Mouse (Mus musculus): ENCODE results near the gene Begain. TPM values are rescaled to one million over a fixed set of nuclear protein-coding genes. Genes with fewer than 3 reads are reported as not detected.

Gene Begain
- polyA plus RNA-seq (2015; fragmentation: Nextera tagmentation; extraction: Ambion mirVana): 8.0 and 8.2 TPM in 2 replicates

DNA sequence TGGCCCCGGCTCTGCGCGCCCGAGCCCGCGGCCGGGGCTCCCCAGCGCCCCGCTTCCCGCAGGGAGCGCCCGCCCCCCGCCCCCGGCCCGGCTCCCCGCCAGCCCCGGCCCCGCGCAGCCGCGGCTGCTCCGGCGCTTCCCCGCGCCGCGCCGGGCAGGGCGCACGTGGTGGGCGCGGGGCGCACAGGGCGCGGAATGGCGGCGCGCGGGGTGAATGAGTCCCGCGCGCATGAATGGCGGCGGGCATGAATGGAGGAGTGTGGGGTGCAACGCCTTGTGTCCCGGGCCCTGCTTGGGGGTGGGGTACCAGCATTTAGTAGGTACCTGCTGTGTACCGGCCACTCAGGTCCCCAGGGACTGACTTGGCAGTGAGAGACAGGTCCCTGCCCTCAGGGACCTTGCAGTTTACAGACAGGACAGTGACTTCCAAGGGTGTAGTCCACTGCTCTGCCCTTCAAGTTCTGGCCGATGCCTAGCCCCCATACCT, at the start of gene Begain:
Begain (minus strand) TSS at position 51 of the 487 bp plus-strand sequence.
- peak within 1 kb of the TSS; percentile 33; the same call in 1 of the 2 replicates for H3K27ac ChIP-seq
- peak within 1 kb of the TSS; percentile 61 for H3K4me3 ChIP-seq
- peak within 1 kb of the TSS; percentile 85 for H3K4me2 ChIP-seq (replicated peaks)
- 6% methylated on average over 10 of the region's 48 CpGs for WGBS
- H3K27me3 ChIP-seq: peaks cover 23% of the 10 kb centered on the region
- H3K9me3 ChIP-seq: no peaks in the 10 kb centered on the region
- H3K36me3 ChIP-seq: no peaks in the 10 kb centered on the region
- peak; percentile 62 for ATAC-seq (ENCODE audit: low FRiP score, low read depth)
- H3K9ac ChIP-seq: peak within 1 kb of the TSS; percentile 84
- peaks cover 15% of the 10 kb centered on the region for H3K4me1 ChIP-seq

DNA sequence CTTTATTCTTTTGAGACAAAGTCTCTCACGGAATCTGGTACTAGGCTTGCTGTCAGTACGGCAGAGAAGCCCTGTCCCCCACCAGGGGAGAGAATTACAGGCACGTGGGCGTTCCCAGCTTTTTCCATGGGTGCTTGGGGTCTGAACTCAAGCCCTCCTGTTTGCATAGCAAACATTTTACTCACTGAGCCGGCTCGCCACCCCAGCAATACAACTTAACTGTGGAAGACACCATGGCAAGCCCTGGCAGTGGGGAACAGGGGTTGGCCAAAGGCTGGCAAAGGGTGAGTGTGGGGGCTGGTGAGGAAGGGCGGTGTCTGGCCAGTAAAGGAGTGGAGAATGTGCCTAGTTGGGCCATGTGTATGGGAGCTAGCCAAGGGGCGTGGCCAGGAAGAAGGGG, 47.7 kb upstream of the Begain start:
- 65% methylated on average over 8 of the region's 8 CpGs for WGBS
- H3K36me3 ChIP-seq: no peaks in the 10 kb centered on the region

DNA sequence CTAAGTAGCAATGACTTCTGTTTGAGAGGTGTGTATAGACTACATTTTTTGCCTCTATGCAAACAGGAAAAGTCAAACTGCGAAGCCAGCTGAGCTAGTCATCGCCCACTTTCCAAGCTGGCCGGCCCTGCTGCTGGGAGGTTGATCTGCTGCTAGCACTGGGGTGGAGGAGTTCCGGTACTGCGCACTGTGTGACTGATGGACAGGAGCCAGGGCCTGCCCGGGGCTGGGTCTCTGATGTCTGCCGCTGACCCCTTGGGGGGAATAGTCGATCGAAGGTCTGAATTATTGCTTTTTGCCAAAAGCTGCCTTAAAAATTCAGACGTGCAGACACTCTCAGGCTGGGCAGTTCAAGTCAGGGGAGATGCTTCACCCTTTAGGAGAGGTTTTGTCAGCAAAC, 47.1 kb upstream of the Begain start:
- no peaks in the 10 kb centered on the region for H3K9me3 ChIP-seq
- no peaks in the 10 kb centered on the region for H3K27me3 ChIP-seq
- H3K9ac ChIP-seq: no peak overlapping the region
- peaks cover 20% of the 10 kb centered on the region for H3K4me1 ChIP-seq
- ATAC-seq (ENCODE audit: low FRiP score, low read depth): no peak
- 68% methylated on average over 10 of the region's 10 CpGs for WGBS
- H3K4me2 ChIP-seq (replicated peaks): no peak overlapping the region
- H3K4me3 ChIP-seq: no peak overlapping the region
- no peak overlapping the region for H3K27ac ChIP-seq
- no peaks in the 10 kb centered on the region for H3K36me3 ChIP-seq

More for the DNA sequence above, 47.7 kb upstream of the Begain start:
- H3K9ac ChIP-seq: no peak overlapping the region
- no peak overlapping the region for H3K4me3 ChIP-seq
- no peak for ATAC-seq (ENCODE audit: low FRiP score, low read depth)
- no peak overlapping the region for H3K27ac ChIP-seq
- peaks cover 20% of the 10 kb centered on the region for H3K4me1 ChIP-seq
- H3K4me2 ChIP-seq (replicated peaks): no peak overlapping the region
- no peaks in the 10 kb centered on the region for H3K9me3 ChIP-seq
- no peaks in the 10 kb centered on the region for H3K27me3 ChIP-seq

DNA sequence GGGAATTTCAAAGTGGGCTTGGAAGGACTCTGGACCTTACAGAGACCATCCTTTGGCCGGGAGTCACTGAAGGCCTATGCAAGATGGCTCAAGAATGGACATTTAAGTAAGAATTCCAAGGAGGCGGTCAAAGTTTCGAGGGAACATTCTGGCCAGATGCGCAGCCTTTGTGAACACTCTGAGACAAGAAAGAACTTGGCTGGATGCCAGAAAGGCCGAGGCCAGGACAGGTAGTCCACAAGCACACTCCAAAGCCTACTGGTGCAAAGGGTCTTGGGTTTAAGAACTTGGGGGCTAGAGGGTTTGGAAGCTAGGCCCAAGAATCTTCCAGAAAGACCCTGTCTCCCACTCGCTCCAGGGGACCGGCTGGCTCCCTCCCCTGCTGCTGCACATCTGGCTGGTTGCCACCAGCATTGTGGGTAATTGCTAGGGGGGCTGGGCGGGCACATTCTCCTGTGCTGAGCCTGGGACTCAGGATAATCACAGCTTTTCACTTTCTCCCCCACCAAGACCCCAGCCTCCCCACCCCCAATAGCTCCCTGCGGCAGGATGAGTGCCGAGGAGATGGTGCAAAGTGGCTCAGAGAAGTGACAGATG, 45.1 kb upstream of the Begain start:
- Histone ChIP-seq H3K36me3 (no peaks in the 10 kb centered on the region), H3K9ac (peak overlapping the region; percentile 25; the same call in 1 of the 2 replicates), H3K4me2 (replicated peaks) (peak overlapping the region; percentile 21; the same call in 1 of the 2 replicates), H3K27me3 (no peaks in the 10 kb centered on the region), H3K9me3 (no peaks in the 10 kb centered on the region), H3K27ac (peak overlapping the region; percentile 70; the same call in 1 of the 2 replicates), H3K4me3 (no peak overlapping the region), H3K4me1 (peaks cover 20% of the 10 kb centered on the region)
- 0 out of 2 replicates have a peak, but pooled peaks have one; percentile 19 for ATAC-seq (ENCODE audit: low FRiP score, low read depth)
- 42% methylated on average over 10 of the region's 10 CpGs for WGBS

DNA sequence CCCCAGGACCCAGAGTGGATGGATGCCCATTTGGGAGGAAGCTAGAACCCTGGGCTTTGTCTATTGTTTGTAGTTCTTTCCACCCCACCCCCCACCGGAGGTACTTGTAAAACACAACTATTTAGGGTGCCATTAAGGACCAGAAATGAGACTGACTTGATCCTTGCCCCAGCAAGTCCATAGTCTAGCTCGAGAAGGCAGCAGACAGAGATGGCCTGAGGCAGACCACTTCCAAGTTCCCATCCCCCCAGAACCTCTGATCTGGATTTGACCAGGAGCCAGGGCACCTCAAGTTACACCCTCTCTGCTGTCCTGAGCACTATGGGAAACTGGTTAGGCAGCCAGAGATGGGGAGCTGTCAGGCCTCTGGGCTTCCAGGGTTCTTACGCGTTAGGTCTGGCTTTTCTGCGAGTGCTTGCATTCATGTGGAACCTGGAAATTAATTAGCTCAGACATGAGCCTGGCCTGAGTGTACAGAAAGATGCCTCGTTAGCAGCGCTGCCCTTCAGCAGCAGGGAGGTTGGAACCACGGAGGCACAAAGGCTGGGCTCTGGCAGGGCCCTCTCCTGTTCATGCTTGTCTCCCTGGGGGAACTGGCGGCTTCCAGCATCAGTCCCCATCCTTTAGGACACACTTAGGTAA, 44.5 kb upstream of the Begain start:
- Histone ChIP-seq H3K9ac (no peak overlapping the region), H3K27me3 (no peaks in the 10 kb centered on the region), H3K27ac (peak overlapping the region; percentile 70), H3K4me1 (peaks cover 20% of the 10 kb centered on the region), H3K4me3 (no peak overlapping the region), H3K9me3 (no peaks in the 10 kb centered on the region), H3K36me3 (no peaks in the 10 kb centered on the region), H3K4me2 (replicated peaks) (no peak overlapping the region)
- 34% methylated on average over 9 of the region's 9 CpGs for WGBS
- ATAC-seq (ENCODE audit: low FRiP score, low read depth): peak; percentile 24; the same call in 1 of the 2 replicates

DNA sequence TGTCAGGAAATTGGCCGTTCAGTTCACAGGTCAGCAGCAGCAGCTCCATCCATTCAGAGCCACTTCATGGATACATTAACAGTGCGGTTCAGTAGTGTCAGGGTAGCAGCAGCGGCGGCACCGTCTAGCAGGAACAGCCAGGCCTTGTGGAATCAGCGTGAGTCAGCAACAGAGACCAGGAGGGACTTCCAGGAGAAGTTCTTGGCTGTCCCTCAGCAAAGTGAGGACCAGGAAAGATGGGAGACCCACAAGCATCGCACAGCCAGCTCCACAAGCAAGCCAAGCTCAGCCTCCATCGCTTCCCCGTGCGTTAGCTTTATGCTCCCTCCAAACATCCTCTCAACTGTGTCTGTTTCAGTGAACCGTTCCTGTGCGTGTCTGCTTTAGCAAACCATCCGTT, 40.9 kb upstream of the Begain start:
- no peak for ATAC-seq (ENCODE audit: low FRiP score, low read depth)
- H3K27me3 ChIP-seq: no peaks in the 10 kb centered on the region

DNA sequence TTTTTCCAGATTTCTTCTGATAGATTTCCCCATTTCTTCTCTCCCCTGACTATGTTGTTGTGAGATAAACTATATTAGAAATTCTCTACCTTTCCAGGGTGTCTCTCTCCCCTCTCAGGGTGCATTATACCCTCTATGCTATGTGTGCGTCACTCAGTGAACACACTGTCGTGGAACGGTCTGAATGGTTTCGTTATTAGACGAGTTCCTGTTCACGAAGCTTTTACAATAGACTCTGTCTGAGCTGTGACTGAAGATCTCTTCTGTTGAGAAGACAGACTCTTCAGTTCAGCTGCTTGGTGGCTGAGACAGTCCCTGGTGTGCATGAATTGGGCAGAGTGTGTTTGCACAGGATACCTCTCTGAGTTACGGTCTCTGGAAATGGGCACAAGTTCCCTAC, 32.4 kb upstream of the Begain start:
- Histone ChIP-seq H3K4me1 (no peaks in the 10 kb centered on the region), H3K4me2 (replicated peaks) (no peak overlapping the region), H3K9ac (no peak overlapping the region), H3K27me3 (no peaks in the 10 kb centered on the region), H3K36me3 (no peaks in the 10 kb centered on the region), H3K4me3 (no peak overlapping the region), H3K27ac (no peak overlapping the region), H3K9me3 (no peaks in the 10 kb centered on the region)
- WGBS: 93% methylated on average over 7 of the region's 7 CpGs
- ATAC-seq (ENCODE audit: low FRiP score, low read depth): no peak

More for the DNA sequence above, 40.9 kb upstream of the Begain start:
- no peak overlapping the region for H3K27ac ChIP-seq
- H3K36me3 ChIP-seq: no peaks in the 10 kb centered on the region
- no peaks in the 10 kb centered on the region for H3K9me3 ChIP-seq
- H3K4me1 ChIP-seq: peaks cover 20% of the 10 kb centered on the region
- H3K9ac ChIP-seq: no peak overlapping the region
- H3K4me3 ChIP-seq: no peak overlapping the region
- no peak overlapping the region for H3K4me2 ChIP-seq (replicated peaks)
- WGBS: 85% methylated on average over 13 of the region's 13 CpGs

DNA sequence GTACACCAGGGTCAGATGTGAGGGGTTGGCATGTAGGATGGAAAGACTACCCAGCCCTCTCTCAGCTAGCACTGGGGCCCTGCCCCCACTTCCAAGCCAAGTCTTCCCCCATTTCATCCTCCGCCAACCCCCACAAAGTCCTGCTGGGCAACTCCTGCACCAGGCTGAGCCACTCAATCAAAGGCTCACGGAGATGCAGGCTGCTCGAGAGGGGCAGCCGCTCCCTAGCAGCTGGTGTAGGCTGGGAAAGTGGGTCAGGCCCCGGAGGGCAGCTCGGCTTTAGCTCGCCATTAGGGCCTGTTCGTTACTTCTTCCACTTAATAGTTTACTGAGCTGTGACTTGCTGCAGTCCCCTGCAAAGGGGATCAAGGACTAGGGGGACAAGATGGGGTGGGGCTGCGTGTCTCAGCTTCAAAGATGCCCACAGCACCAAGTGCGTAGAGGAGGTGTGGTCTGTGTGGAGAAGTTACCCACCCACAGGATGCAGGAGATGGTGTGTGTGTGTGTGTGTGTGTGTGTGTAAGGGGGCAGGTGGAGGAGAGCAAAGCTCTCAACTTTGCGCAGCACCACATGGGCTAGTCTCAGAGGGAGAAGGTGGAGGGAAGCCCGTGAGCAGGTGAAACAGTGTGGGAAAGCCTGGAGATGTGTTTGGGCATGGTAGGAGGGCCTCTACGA, 22.6 kb upstream of the Begain start:
- H3K4me1 ChIP-seq: no peaks in the 10 kb centered on the region
- no peaks in the 10 kb centered on the region for H3K36me3 ChIP-seq
- no peak overlapping the region for H3K4me3 ChIP-seq
- ATAC-seq (ENCODE audit: low FRiP score, low read depth): no peak
- WGBS: 62% methylated on average over 13 of the region's 13 CpGs
- no peaks in the 10 kb centered on the region for H3K27me3 ChIP-seq
- no peak overlapping the region for H3K27ac ChIP-seq
- H3K4me2 ChIP-seq (replicated peaks): no peak overlapping the region
- no peak overlapping the region for H3K9ac ChIP-seq
- H3K9me3 ChIP-seq: no peaks in the 10 kb centered on the region

DNA sequence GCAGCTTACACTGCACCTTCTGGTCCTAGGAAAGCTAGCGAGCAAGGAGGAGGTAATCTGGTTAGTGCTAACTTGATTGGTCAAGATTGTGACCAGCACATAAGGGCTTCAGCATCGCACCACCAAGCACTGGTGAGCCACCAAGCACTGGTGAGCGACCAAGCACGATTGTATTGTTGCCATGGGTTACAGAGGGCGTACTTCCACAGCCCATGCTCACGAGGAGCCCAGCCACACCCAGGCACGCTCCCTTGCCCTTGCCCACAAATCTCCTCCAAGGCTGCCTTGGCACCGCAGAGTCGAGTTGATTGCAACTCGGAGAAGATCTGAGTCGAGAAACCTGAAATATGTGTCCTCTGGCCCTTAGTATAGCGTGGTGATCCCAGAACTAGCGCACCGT, 22.0 kb upstream of the Begain start:
- WGBS: 84% methylated on average over 14 of the region's 14 CpGs
- H3K36me3 ChIP-seq: no peaks in the 10 kb centered on the region
- H3K9me3 ChIP-seq: no peaks in the 10 kb centered on the region
- H3K27me3 ChIP-seq: no peaks in the 10 kb centered on the region
- H3K9ac ChIP-seq: no peak overlapping the region
- H3K4me1 ChIP-seq: no peaks in the 10 kb centered on the region
- H3K4me3 ChIP-seq: no peak overlapping the region
- H3K27ac ChIP-seq: no peak overlapping the region
- H3K4me2 ChIP-seq (replicated peaks): no peak overlapping the region
- ATAC-seq (ENCODE audit: low FRiP score, low read depth): no peak

DNA sequence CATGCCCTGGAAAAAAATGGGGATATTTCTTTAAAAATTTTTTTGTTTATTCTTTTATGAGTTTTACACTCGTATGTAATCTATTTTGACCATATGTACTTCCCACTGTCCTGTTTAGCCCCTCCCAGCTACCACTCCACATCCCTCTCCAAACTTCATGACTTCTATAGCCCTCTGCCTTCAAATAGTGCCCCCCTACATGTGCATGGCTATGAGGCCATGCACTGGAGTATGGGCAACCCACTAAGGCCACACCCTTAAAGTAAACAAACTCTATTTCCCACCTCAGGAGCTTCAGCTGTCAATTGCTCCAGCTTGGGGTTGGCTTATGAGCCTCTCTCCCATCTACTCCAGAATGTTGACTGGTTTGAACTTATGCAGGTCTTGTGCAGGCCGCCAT, 18.1 kb upstream of the Begain start:
- Histone ChIP-seq H3K27ac (no peak overlapping the region), H3K4me1 (no peaks in the 10 kb centered on the region), H3K4me3 (no peak overlapping the region), H3K9ac (no peak overlapping the region), H3K4me2 (replicated peaks) (no peak overlapping the region), H3K9me3 (no peaks in the 10 kb centered on the region), H3K36me3 (no peaks in the 10 kb centered on the region), H3K27me3 (no peaks in the 10 kb centered on the region)
- 74% methylated on average over 2 of the region's 2 CpGs for WGBS
- ATAC-seq (ENCODE audit: low FRiP score, low read depth): no peak

DNA sequence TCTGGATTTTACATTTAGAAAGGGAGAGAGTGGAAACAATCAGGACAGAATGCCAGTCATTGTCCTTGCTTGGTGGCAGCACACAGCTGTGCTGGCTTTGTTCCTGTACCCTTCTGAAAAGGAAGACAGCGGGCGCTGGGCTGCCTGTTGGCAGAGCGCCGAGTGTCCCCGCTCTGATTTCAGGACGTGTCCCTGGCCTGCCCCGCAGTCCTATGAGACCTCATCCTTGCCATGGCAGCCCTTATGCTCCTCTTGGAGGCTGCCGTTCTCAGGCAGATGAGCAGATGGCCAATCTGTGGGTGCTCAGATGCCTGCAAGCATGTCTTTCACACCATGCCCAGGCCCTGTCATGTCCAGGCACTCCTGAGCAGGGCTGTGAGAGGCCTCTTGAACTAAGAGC, 17.7 kb upstream of the Begain start:
- WGBS: 80% methylated on average over 8 of the region's 8 CpGs

DNA sequence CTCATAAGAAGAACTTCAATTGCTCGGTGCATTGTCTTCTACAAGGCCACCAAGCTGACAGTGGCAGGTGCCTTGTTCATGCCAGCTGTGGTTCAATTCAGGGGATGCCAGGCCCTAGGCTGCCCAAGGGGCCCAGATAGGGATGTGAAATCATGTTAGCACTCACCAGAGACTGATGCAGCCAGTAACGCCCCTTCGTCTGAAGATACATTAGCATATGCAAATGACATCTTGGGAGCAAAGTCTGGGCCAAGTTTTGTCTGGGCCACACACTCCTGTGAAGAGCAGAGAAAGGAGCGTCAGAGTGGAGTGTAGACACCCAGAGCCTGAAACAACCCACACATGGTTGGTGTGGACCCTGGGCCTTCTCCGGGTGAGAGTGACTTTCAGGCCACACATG, 17.0 kb upstream of the Begain start:
- Histone ChIP-seq H3K9me3 (no peaks in the 10 kb centered on the region), H3K4me3 (no peak overlapping the region), H3K4me1 (no peaks in the 10 kb centered on the region), H3K9ac (no peak overlapping the region), H3K27me3 (no peaks in the 10 kb centered on the region), H3K27ac (no peak overlapping the region), H3K36me3 (no peaks in the 10 kb centered on the region), H3K4me2 (replicated peaks) (no peak overlapping the region)
- 73% methylated on average over 5 of the region's 5 CpGs for WGBS
- no peak for ATAC-seq (ENCODE audit: low FRiP score, low read depth)

More for the DNA sequence above, 17.7 kb upstream of the Begain start:
- H3K27me3 ChIP-seq: no peaks in the 10 kb centered on the region
- H3K4me1 ChIP-seq: no peaks in the 10 kb centered on the region
- no peak overlapping the region for H3K4me3 ChIP-seq
- no peak overlapping the region for H3K4me2 ChIP-seq (replicated peaks)
- H3K36me3 ChIP-seq: no peaks in the 10 kb centered on the region
- no peak for ATAC-seq (ENCODE audit: low FRiP score, low read depth)
- H3K9me3 ChIP-seq: no peaks in the 10 kb centered on the region
- no peak overlapping the region for H3K9ac ChIP-seq
- H3K27ac ChIP-seq: no peak overlapping the region

Data from limb, embryonic 13.5 days (tissue).